Mouse (Mus musculus) NIH3T3 (cell line): ENCODE results near the gene Wfdc2.
A peak's percentile ranks its signal among the peaks of the same experiment; 100 is the strongest.
"Not testable (repeated sequence)": the region's sequence is repeated elsewhere in the genome, so short reads cannot be mapped to it uniquely, and the experiment has no call there.

Experiments used
- DNase-seq: peaks from one replicate; pipeline ENCODE4 v3.0.0-alpha.2; 2012; ENCODE audit warnings: low read depth

Gene Wfdc2

DNA sequence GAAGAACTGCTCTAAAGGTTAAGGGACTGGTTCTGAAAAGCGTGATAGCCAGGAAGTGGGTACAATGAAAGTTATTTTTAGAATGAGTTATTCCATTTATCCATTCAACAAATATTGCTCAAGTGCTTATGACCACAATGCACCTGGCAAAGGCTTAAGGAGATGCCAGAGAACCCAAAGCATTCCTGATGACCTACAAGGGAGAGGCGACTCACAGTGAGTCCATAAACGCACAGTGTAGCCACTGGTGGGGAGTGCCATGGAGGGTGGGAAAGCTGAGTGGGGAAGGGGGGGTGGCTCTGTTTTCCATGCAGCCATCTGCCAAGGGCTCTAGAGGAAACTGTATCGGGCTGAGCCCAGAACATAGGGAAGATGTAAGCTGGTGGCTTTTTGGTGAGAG, 12.9 kb upstream of the Wfdc2 start:
- DNase-seq, result peak; percentile 37

DNA sequence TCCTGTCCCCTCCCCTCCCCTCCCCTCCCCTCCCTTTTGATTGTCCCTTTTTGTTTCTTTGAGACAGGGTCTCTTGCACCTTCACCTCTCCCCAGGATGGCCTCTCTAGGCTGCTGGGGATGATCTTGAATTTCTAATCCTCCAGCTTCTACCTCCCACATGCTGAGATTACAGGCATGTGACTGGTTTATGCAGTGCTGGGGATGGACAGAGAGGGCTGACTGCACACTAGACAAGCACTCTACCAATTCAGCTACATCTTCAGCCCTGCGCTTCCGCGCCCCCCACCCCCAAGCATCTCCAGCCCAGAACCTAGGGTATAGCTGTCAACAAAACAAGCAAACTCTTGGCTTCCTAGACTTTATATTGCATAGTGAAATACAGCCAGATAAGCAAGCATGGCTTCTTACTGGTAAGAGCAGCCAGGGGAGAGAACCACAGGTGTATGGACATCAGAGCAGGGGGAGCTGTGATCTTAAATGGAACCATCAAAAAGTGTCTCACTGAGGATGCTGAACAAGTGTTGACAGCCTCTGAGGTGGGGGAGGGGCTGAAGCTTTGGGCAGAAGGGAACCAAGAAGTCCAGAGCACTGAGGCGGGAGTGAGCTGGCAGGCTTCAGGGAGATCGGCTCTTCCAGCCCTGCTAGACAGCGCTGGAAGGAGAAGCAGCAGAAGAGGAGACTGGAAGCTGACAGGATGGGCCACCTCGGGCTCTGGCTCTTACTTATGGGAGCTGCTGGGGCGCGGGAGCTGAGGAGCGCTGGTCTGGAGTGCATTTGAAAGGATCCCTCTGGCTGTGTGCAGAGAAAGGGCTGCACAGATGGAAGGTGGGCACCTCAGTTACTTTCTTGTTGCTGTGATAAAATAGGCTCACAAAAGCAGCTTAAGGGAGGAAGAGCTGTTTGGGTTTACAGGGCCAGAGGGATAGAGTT, 12.0 kb upstream of the Wfdc2 start:
- DNase-seq, result no peak

DNA sequence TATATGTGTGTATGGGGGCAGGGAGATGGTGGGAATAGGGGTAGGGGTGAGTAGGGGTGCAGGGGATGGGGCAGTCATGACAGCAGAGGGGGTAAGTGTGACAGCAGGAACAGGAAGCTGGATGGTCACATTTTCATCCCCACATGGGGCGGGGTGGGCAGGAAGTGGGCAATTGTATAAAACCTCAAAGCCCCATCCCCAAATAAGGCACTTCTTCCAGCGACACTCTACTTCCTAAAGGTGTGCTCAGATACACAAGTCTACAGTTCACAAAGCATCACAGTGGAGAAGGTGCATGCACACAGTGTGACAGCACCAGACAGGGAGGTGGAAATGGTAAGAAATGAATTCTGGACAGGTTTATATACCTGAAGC, 11.3 kb upstream of the Wfdc2 start:
- DNase-seq, result no peak

DNA sequence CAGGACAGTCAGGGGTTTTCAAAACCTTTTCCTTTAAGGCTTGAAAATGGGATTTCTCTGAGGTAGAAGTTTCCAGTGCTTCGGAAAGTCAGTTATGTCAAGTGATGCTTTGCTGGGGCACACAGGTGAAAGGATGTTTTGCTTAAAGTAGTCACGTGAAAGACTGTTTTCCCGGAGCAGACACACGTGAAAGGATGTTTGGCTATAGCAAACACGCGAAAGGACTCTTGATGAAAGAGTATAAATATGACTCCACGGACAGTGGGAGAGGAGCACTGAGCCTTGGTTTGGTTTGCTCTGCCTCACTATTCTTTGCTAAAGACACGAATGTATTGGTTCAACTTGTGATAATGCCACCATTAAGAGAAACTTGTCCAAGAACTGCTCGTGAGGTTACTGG, 10.7 kb upstream of the Wfdc2 start:
- no peak for DNase-seq

DNA sequence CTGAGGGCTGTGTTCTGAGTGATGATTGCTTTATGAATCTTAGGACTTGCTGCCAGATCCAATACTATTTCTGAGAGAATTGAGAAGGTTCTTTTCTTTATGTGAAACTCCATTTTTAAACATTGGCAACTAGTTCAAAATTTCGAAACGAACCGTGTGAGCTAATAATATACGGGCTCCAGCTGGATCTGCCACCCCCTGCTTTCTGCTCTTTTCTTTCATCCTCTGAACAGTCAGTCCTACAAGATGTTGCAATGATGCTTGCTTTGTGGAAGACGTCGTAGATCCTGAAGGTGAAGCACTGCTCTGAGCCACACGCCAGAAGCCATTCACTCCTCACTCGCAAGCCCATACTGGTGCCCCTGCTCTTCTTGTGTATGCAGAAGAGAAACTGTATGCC, 3.8 kb upstream of the Wfdc2 start:
- DNase-seq, result peak; percentile 52

DNA sequence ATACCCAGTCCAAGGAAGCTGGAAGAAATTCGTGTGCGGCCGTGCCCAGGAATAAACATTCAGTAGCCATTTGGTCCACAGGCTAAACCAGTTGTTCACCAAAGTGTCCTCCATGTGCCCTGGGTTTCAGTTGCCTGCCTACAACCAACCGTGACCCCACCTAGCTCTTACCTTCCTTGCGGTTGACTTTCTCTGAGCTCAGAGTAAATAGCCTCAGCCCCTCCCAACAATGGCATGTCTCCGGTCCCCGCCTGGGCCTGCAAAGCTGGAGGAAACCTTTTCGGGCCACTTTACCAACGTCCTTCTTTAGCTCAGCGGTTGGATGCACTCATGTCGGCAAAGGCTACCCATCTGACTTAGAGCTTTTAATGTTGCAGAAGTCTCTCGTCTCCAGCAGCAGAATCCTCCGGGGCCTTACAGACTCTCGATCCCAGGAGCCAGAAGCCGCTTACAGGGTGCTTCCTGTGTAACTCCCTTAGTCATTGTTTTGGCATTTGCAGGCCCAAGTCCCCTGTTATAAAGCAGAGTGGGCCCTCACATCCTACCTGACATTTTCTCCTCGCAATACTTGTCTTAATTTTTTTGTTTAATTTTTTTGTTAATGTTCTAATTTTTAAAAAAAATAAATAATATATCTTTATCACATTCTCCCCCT, 3.1 kb upstream of the Wfdc2 start:
- DNase-seq, result no peak

DNA sequence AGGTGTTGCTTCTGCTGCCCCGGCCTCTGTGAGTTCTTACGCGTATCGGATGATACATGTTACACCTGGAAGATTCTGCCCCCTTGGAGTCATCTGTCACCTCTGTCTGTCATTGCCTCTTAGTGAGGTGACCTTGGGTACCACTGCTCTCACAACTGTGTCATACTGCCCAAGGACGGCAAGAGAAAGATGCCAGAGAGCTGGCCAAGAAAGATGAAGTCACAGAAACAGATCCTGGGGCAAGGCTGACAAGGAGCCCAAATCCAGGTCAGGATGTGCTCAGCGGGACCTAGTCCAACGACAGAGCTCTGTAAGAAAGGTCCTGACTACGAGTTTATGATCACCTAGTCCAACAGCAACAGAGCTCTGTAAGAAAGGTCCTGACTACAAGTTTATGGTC, 2.1 kb upstream of the Wfdc2 start:
- DNase-seq, result no peak

DNA sequence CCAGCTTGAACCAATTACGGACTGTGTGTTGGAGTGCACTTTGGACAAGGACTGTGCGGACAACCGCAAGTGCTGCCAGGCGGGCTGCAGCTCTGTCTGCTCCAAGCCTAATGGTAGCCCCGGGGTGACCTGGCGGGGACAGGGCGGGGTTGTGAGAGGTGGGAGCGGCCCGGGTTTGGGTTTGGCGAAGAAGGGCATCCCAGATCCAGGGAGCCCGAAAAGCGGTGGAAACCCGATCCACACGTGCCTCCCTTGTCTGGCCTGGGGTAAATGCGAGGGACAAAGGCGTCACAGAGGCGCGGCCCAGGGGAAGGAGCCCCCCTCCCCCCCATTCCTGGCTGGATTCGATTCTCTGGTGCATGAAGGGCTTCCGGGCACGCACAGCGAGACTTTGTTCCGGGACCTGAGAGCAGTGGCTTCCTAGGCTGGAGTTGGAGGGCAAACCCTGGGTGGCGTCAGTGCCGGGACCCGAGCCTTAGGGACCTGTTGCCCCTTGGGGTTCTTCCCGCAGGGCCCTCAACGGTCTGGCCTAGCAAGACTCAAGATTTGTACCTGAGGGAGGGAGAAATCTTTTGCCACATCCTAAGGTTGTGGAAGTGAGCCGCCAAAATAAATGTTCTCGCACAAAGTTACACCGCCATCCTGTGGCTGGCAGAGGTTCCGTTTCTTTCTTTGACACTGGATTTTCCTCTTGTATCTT, 1.3 kb downstream of the Wfdc2 start:
- peak; percentile 69 for DNase-seq

DNA sequence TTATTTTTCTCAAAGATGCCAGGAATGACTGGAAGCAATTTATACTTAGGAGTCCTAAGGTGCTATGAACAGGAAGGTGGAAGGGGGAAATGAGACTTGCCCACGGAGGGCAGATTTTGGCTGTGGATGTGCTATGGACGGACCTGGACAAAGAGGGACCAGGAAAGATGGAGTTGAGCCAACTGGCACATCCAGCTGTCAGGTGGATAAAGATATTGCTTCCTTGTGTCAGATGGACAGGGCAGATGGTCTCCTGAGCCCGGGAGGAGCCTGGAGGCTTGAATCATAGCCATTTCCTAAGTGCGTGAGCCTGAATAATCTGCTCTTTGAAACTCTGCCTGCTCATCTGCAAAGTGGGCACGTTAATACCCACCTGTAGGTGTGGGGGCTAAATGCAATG, 2.1 kb downstream of the Wfdc2 start:
- no peak for DNase-seq

DNA sequence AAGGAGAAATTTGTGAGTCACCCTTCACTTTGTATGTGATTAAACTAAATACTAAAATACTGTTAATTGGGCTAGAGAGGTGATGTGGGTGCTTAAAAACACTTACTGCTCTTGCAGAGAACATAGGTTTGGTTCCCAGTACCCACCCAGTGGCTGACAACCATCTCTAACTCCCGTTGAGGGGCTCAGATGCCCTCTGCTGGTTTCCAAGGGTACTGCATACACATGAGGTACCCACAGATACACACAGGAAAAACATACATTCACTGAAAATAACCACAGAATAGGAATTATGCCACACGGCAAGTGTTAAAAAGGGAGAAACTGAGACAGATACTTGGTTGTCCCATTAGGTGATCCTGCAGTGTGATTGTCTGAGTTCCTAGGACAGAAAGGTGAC, 4.8 kb downstream of the Wfdc2 start:
- no peak for DNase-seq

DNA sequence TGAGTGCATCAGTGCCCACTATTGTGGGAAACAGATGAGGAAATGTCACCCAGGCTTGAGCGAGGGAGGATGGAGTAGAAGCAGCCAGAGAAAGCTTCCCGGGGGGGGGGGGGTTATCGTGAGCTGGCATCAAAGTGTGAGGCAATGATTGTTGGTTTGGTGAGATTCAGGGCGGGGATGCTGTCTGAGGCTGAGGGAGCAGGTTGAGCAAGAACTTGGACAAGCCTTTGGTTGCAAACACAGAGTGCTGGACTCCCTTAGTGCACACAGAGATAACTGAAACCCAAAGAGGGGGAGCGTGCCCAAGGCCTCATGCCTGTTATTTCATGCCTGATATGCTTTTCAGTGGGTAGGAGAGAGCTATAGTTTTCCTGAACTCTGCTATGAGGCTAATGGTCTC, 5.2 kb downstream of the Wfdc2 start:
- DNase-seq, result peak; percentile 14

DNA sequence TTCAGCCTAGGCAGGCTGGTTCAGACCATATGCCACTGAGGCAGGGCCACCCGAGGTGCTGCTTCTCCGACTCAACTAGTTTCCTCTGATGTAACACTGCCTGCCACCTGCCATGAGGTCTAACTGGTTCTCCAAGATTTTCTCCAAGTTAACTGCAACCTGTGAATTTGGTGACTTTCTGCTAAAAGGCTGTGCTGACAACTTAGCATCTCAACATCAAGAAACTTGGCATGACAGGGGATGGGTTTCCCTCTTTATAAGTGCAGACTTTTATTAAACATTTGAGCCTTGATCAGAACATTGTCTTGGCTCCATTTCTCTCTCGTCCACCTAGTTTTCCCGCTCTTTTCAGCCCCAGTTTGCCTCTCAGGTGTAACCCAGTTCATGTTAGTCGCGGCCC, 11.1 kb downstream of the Wfdc2 start, which contains the start of gene Spint3:
Gene Spint3 (minus strand): TSS at position 101 of the 400 bp plus-strand sequence.
- DNase-seq, result not testable (repeated sequence)

DNA sequence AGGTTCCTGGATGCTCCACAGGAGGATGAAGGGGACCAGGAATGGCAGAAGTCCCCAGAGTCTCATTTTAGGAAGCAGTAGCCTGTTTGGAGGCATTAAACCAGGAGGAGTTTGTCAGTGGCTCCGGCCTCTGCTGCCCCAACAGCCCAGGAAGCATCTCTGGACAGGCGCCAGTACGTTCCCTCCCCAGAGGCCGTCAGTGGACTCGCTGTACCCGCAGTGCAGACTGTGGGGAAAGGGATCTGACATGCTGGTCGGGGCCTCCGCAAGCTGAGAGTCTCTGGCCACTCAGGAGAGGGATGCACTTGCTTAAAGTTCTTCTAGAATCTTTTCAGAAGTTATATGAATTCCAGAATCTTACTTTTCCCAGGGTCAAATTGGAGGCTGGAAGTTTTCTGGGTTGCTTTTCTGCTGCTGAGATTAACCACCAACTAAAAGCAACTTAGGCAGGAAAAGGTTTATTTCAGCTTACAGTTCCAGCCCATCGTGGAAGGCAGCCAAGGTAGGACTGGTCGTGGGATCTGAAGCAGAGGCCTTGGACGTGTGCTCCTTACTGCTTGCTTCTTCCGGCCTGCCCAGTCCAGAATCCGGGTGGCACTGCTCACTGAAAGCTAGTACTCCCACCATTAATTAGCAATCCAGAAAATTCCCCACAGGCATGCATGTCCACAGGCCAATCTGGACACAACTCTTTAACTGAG, 23.0 kb downstream of the Wfdc2 start, which contains the start of gene Wfdc6a:
Gene Wfdc6a (minus strand): TSS at position 423 of the 701 bp plus-strand sequence.
- DNase-seq, result peak; percentile 20

DNA sequence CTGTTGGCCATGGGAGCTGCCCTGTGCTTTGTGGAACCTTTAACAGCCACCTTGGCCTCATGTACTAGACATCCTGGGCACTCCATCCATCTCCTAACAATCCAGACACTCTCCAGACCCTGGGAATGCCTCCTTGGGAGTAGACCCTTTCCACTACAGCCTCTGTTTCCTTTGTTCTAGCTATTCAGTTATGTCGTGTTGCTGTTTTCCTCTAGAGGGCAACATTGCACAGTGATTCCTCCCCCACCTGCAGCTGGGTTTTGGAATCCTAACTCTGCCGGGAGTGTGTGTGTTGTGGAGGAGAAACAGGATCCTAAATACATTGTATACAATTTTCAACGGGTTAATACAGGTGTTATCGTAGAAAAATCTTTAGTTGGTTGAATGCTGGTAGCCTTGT, 29.8 kb downstream of the Wfdc2 start:
- peak; percentile 80 for DNase-seq

DNA sequence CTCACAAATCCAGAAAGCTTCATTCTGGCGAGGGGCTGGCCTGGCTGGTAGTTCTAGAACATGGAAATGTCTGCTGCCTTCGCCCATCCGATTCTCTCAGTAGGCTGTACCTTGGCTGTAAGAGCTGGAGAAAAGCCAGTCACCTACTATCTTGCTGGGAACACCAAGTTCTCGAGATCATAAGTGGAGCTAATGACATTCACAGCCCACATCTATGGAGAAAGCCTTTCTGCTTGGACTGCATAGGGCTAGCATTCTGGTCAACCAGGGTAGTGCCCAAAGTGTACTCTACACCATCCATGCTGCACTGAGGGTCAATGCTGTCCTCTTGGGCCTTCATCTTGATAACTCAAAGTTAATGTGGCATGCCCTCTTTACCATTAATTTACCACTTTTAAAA, 31.3 kb downstream of the Wfdc2 start, which contains the start of gene Eppin:
Gene Eppin (minus strand): TSS at position 101 of the 400 bp plus-strand sequence.
- DNase-seq, result no peak

DNA sequence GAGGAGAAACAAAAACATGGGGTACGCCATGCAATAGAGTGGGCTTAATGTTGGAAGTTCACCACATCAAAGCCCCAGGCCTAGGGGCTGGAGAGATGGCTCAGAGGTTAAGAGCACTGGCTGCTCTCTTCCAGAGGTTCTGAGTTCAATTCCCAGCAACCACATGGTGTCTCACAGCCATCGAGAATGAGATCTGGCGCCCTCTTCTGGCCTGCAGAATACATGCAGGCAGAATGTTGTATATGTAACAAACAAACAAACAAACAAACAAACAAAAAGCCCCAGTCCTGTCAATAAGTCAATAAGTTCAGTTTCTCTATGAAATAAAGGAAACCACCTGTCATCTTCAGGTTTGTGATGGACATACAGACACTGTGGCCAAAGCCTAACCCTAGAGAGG, 38.0 kb downstream of the Wfdc2 start:
- DNase-seq, result no peak

DNA sequence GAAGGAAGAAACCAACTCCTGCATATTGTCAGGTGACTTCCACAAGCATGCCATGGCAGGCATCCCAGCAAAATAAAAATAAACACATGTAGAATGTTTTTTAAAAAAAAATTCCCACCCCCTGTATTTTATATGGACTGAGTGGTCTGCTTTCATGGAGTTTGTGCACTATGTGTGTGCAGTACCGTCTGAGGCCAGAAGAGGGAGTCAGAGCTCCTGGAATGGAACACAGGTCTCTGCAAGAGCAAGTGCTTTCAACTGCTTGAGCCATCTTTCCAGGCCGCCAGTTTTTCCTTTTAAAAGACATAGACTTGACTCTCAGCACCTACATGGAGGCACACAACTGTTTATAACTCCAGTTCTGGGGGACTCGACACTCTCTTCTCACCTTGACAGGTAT, 41.3 kb downstream of the Wfdc2 start:
- peak; percentile 30 for DNase-seq

DNA sequence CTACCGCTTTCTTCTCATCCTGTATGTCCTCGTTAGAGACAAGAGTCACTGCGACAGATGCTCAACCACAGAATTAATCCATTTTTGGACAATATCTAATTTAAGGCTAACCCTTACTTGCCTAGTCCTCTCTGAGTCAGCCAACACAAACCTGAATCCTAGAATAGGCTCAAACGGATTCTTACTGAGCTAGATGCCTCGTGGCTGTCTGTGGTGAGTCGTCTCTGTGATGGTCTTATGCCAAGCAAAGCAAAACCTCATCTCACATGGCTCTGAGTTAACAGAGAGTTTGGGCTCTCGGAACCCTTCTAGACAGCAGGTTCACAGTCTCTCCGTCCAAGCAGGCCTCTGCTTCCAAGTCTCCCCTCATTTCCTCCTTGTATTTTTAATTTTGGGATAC, 42.2 kb downstream of the Wfdc2 start:
- peak; percentile 72 for DNase-seq

DNA sequence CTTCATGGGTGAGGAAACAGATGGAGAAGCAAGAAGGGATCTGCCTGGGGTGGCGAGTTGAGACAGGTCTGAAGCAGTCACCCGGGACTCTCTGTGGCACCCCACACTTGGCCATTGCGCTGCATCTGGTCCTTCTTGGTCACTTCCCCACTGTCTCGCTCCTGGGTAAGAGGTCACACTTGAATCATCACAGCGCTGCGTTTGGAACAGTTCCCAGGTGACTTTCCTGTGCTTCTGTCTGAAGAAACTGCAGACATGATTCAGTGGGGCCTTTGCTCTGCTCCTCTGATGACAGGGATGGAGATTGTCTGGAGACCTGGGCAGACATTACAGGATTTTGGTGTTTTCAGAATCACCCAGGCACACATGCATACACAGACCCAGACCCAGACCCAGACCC, 46.6 kb downstream of the Wfdc2 start:
- peak; percentile 24 for DNase-seq

DNA sequence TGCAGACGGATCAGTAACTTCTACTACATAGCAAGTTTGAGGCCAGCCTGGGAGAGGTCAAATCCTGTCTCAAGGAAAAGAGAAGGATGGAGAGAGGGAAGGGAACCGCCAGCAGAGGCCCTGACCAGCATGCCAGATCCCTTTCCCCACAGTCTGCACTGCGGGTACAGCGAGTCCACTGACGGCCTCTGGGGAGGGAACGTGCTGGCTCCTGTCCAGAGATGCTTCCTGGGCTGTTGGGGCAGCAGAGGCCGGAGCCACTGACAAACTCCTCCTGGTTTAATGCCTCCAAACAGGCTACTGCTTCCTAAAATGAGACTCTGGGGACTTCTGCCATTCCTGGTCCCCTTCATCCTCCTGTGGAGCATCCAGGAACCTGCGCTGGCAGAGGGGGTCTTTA, 51.3 kb downstream of the Wfdc2 start, which contains the start of the genes Wfdc6b and Wfdc8:
Gene Wfdc6b (plus strand): TSS at position 52 of the 400 bp plus-strand sequence.
Gene Wfdc8 (minus strand): TSS at position 156 of the 400 bp plus-strand sequence.
- not testable (repeated sequence) for DNase-seq

DNA sequence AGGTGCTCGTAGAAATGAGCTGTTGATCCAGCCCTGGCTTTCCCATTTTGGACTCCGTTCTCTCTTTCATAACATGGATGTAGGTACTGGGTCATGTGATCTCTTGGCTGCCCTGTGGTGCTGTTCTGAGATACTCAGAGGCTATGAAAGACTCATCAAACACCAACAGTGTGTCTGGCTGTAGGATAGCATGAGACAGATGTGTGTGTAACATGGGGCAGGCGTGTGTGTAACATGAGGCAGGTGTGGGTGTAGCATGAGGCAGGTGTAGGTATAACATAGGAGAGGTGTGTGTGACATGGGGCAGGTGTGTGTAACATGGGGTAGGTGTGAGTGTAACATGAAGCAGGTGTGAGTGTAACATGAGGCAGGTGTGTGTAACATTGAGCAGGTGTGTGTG, 53.2 kb downstream of the Wfdc2 start:
- no peak for DNase-seq
